Mouse (Mus musculus): Measurements from ENCODE around the gene Ola1. TPM values are rescaled to one million over a fixed set of nuclear protein-coding genes. Genes with fewer than 3 reads are reported as not detected.

The Ola1 gene
- total RNA-seq, 2 experiments from 2014 or later = 120 to 128 TPM

DNA sequence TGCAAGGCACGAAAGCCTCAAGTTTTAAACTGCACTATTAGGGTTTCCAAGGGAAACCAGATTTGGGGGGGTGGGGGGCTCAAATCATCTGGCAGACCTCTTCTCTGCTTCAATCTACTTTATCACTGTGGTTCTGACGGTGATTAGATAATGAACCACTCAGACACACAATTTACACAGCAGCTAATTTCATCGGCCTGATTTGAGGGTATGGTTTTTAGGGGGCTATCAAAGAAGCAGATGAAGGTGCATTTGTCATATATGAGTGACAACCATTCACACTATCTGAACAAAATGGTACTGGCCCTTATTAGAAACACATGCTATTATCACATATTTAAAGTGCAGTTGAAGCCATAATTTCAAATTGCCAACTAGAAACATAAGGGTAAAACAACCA, 61.5 kb downstream of the Ola1 start:
- no peak for DNase-seq (ENCODE audit: low spot score in 2 of 2)

DNA sequence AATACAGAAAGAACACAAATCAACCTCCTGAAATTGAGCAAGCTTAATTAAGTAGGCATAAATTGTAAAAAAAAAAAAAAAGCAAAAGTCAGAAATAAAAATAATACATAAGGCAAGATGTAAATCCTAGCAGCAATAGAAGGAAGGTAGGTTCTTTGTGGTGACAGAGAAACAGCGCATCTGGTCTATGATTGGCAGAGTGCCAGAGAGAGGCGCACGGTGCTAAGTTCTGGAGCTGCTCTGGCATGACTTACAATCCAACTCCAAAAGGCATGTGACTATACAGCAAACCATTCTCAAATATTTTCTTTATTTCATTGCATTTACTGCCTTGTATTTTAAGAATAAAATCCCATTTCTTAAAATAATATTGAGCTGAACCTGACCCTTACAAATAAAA, 68.2 kb downstream of the Ola1 start:
- DNase-seq (ENCODE audit: low spot score in 2 of 2) = no peak

DNA sequence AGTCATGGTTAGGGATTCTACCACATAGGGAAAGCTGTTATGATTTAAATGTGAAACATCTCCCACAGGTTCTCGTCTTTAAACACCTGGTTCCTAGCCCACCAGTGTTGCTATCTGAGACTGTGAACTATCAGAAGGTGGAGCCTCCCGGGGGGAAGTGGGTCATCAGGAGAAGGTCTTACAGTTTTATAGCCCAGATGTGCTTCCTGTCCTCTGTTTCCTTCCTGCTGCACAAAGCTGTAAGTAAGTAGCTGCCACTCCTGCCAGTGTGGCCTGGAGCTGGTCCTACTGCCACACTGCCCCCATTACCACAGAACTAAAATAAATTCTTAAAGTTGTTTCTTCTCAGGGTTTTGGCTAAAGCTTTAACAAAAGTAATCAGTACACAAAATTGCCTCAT, 72.6 kb downstream of the Ola1 start:
- DNase-seq (ENCODE audit: low spot score in 2 of 2) = no peak

GRCm38 (mm10) chr2:73143732-73144131, 75.0 kb downstream of the Ola1 start:
- no peak for DNase-seq (ENCODE audit: low spot score in 2 of 2)

DNA sequence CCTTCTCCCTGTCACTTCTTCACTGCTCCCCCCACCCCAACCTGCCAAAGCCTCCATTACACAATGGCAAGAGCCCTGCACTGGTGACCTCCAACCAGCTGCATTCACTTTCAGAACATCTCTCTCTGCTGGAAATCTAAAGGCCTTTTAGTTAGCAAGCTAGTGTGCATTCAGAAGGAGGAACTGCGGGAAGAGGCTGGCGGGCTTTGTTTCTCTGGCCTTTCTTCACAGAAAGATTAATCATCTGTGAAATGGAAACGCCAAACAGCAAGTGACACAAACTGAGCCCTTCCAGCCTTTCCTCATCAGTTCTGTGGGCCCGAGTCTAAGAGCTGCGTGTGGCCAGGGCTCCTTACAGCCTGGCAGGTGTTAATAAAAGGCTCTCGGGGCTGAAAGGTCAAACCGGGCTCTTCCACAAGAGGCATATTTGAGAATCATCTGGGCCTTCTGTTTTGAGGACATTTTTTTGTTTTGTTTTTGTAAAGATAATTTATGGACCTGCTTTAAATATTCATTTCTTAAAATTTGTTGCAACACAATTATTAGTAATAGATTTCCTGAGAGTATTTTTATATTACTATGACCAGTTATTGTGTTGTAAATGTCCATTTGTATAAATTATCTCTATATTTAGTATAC, 75.8 kb downstream of the Ola1 start:
- DNase-seq (ENCODE audit: low spot score in 2 of 2) = no peak

DNA sequence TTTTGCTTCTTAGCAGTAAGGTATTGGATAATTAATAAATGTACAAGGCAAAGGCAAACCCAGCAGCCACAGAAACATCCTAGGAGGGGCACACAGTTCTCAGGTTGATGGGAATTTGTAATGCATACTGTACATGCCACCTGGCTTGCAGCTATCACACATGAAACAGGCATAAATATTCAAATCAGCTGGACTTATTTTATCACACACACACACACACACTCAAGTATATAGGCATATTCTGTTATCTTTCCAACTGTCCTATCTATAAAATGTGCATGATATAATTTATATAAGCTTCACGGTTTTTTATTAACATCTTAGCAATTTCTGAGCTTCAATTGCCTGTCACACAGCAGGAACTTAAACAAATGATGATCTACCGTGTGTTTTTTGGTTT, 85.8 kb downstream of the Ola1 start:
- DNase-seq (ENCODE audit: low spot score in 2 of 2) = no peak

- no peak for DNase-seq (ENCODE audit: low spot score in 2 of 2)
These were observed 91.0 kb downstream of the Ola1 start for GRCm38 (mm10) chr2:73127686-73128085.

GRCm38 (mm10) chr2:73118781-73119180, 99.9 kb downstream of the Ola1 start:
- peak in 1 of 2 experiments; percentile 31 for DNase-seq (ENCODE audit: low spot score in 2 of 2)

GRCm38 (mm10) chr2:73107089-73107488, 111.6 kb downstream of the Ola1 start:
- DNase-seq (ENCODE audit: low spot score in 2 of 2) = no peak

DNA sequence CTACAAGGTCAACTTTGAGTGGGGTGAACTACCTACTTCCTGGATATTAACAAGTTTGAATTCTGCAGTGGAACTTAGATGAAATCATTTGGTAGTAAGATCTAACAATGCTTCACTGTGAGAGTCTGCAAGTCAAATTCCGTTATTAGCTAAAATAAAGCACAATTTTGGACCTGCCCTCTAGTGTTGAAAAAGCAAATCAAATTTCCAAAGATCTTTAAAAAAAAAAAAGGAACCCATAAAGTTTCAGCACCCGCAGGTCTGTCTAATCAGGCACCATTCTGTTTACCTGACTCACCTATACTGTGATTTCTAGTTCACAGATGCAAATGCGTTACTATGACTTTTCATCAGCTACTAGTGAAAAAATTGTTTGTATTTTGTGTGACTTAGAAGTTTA, 122.2 kb downstream of the Ola1 start:
- no peak for DNase-seq (ENCODE audit: low spot score in 2 of 2)

- no peak for DNase-seq (ENCODE audit: low spot score in 2 of 2)
These were observed 123.4 kb downstream of the Ola1 start for GRCm38 (mm10) chr2:73095300-73095699.

DNA sequence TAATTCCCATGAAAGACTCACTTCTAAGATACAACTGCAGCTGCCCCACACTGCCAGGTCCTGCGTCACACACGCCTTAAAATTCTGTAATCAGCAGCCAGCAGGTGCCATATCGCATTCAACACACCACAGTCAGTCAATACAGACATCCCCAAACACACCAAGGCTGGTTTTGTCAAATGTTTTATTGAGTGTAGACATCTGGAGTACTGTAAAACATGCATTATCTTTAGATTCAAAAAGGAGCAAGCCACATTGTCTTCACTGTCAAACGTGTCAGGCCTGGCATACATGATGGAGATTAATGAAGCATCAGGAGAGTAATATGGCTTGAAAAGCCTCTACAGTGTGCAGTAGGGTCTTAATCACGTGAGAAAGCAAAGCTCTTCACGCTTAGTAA, 125.7 kb downstream of the Ola1 start:
- DNase-seq (ENCODE audit: low spot score in 2 of 2) = no peak

DNA sequence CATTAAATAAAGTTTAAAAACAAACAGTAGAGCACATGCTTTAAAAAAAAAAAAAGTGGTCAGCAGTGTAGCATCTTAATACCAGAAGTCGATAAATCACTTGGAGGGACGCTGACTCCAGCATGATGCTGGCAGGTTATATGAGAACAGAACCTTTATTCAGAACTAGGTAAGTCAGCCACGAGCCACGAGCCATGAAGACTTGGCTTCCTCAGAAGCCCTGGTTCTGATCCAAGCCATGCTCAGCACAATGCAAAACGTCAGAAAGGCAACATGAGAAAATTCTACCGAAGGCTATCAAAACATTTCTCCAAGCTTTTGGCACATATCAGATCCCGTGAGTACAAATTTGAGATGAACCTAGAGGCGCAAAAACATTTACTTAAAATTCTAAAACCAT, 127.4 kb downstream of the Ola1 start:
- DNase-seq (ENCODE audit: low spot score in 2 of 2) = no peak

DNA sequence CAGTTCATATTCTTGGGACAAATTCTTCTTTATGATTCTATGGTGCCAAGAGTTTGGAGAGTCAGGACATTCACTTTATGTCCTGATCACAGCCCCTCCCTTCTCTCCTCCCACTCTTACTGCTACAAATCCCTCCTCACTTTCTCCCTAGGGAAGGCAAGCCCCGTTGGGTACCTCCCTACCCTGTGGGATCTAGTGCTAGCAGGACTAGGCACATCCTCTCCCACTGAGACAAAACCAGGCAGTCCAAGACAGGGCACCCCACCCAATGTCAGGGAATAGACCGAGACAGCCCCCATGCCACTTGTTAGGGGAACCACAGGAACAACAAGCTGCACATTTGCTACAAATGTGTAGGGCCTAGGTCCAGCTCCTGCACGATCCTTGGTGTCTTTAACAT, 131.1 kb downstream of the Ola1 start:
- no peak for DNase-seq (ENCODE audit: low spot score in 2 of 2)

- peak; percentile 56 to 74 for DNase-seq (ENCODE audit: low spot score in 2 of 2)
These were observed 132.9 kb downstream of the Ola1 start for GRCm38 (mm10) chr2:73085669-73086304.

DNA sequence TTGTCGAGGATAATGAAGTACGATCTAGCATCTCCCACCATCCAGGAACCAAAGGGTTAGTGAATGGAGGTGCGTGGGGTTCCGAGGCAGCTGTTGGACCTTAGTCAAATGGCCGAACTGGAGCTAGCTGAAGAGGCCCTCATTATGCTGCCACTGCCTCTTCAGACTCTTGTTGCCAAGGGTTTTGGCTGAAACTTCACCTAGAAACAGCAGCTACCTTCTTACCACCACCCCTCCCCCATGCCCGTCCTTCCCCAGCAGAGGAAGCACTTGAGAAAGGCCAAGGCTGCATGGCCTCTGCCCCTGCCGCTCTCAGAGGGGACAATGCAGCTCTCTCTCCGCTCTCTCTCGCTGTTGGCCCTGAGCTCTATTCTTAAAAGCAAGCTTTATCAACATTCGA, 136.2 kb downstream of the Ola1 start:
- DNase-seq (ENCODE audit: low spot score in 2 of 2) = peak; percentile 15 to 33

DNA sequence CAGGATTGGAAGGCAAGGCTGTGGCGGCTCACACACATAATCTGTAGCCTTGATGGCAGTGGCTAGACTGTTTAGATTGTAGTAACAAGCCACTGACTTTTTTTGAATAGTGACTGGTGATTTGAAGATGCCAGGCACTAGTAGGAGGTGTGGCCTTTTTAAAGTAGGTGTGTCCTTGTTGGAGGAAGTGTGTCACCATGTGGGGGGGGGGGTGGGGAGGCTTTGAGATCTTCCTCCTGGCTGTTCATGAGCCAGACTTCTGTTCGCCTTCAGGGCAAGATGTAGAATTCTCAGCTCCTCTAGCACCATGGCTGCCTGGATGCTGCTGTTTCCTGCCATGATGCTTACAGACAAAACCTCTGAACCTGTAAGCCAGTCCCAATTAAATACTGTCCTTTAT, 136.9 kb downstream of the Ola1 start:
- DNase-seq (ENCODE audit: low spot score in 2 of 2) = no peak

GRCm38 (mm10) chr2:73080084-73080483, 138.6 kb downstream of the Ola1 start:
- DNase-seq (ENCODE audit: low spot score in 2 of 2) = no peak

DNA sequence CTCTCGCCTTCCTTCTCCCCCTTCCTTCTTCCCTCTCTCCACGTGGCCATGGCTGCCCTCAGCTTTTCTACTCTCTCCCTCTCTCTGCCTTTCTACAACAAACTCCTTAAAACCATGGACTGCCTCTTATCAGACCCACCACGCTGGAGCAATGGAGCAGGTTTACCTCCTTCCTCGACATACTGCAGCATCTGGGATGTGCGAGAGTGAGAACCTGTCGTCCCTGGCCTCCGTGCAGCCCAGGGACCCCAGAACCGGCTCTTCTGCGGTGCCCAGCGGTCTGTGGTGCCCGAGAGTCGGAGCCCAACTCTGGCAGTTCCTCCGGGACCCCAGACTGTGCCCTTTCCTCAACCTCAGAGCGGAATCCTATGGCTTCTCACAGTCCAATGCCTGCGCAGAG, 139.4 kb downstream of the Ola1 start:
- no peak for DNase-seq (ENCODE audit: low spot score in 2 of 2)

DNA sequence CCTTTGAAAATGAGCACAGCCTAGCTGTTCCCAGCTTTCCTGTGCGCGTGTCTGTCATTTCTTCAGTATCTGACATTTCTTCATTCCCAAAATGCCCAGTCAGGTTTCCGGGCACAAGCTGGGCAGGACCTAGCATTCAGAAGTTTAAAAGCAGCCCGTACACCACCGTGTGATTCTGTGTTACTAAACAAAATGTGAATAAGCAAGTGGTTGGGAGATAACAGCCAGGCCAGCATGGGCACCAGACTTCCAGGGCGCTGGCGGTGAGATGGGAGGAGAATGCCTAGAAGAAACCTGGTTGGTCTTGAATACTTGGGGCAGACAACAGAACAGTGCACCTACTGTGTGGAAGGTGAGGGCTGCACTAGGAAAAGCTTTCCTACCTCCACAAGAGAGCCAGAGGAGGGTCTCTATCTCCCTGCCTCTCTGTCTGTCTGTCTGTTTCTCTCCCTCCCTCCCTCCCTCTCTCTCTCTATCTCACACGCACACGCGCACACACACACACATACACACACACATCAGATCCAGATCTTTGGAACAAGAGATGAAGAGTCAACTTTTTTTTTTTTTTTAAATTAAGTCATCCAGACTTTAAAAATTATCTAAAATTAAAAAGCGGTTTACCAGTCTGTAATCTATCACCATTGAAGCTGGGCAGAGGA, 144.8 kb downstream of the Ola1 start:
- DNase-seq (ENCODE audit: low spot score in 2 of 2) = no peak

GRCm38 (mm10) chr2:73071201-73071600, 147.5 kb downstream of the Ola1 start:
- no peak for DNase-seq (ENCODE audit: low spot score in 2 of 2)

GRCm38 (mm10) chr2:73070449-73071076, 148.2 kb downstream of the Ola1 start:
- no peak for DNase-seq (ENCODE audit: low spot score in 2 of 2)
